Mouse (Mus musculus) heart, postnatal 0 days (tissue): ENCODE data around the gene Itgb4.

Source experiments
- CTCF ChIP-seq: IDR thresholded peaks from 2 replicates; pipeline ENCODE4 v1.5.1; 2016; ENCODE audit warnings: antibody characterized with exemption, control low read depth, low read depth
- EP300 ChIP-seq: IDR thresholded peaks from 2 replicates; pipeline ENCODE4 v1.6.1; 2016; ENCODE audit warnings: antibody characterized with exemption, low read depth

GRCm38 (mm10) chr11:116028177-116028865, 53.8 kb downstream of the Itgb4 start:
- TF ChIP-seq CTCF (no peak), EP300 (no peak)
